Mouse (Mus musculus) intestine, embryonic 14.5 days (tissue): ENCODE results near the gene Camta1. TPM values are rescaled to one million over a fixed set of nuclear protein-coding genes. Genes with fewer than 3 reads are reported as not detected.
"Not testable (repeated sequence)": the region's sequence is repeated elsewhere in the genome, so short reads cannot be mapped to it uniquely, and the experiment has no call there.

Experiments
- ATAC-seq: fragments of 200-750 bp; cut with Nextera tagmentation; replicated peaks from 2 replicates; pipeline ENCODE4 v1.8.0; 2017; ENCODE audit warnings: low read depth, moderate number of reproducible peaks, moderate TSS enrichment, moderate library complexity; ENCODE audit not compliant: low FRiP score, low TSS enrichment
- DNase-seq: peaks from one replicate; pipeline ENCODE4 v3.0.0-alpha.2; 2018; ENCODE audit warnings: low spot score
- H3K27ac ChIP-seq: fragments of 300-500 bp; sonication (generic); 2 replicates; pipeline ENCODE4 v1.5.1; 2014; ENCODE audit warnings: low read depth, mild to moderate bottlenecking, control low read depth
- H3K27me3 ChIP-seq: fragments of 300-500 bp; sonication (generic); replicated peaks from 2 replicates; pipeline ENCODE4 v1.6.1; 2014; ENCODE audit warnings: low read length, control low read depth; ENCODE audit not compliant: control insufficient read depth, insufficient read depth
- H3K36me3 ChIP-seq: fragments of 300-500 bp; sonication (generic); 2 replicates; pipeline ENCODE4 v1.6.1; 2014; ENCODE audit warnings: low read length, control low read depth; ENCODE audit not compliant: control insufficient read depth, insufficient read depth
- H3K4me1 ChIP-seq: fragments of 300-500 bp; sonication (generic); replicated peaks from 2 replicates; pipeline ENCODE4 v1.6.1; 2014; ENCODE audit warnings: low read length, control low read depth, mixed read lengths; ENCODE audit not compliant: control insufficient read depth, insufficient read depth
- H3K4me2 ChIP-seq: fragments of 300-500 bp; sonication (generic); 2 replicates; pipeline ENCODE4 v1.6.1; 2014; ENCODE audit warnings: low read length
- H3K4me3 ChIP-seq: fragments of 300-500 bp; sonication (generic); 2 replicates; pipeline ENCODE4 v1.5.1; 2014; ENCODE audit warnings: low read depth, low read length, control low read depth, mixed read lengths
- H3K9ac ChIP-seq: fragments of 300-500 bp; sonication (generic); 2 replicates; pipeline ENCODE4 v1.6.1; 2014; ENCODE audit warnings: mild to moderate bottlenecking, low read length
- H3K9me3 ChIP-seq: fragments of 300-500 bp; sonication (generic); 2 replicates; pipeline ENCODE4 v1.6.1; 2016; ENCODE audit warnings: low read length, control low read depth; ENCODE audit not compliant: control insufficient read depth
- WGBS: fragments of 180-500 bp; shearing (Covaris S2); extraction: QIAGEN DNeasy Blood & Tissue Kit; methylation state at CpG from one replicate; pipeline ENCODE4 v1.1.7; 2014; 5-methylcytosine and 5-hydroxymethylcytosine counted together
- polyA plus RNA-seq: library from polyadenylated mRNA; unstranded; fragments of >200 nt; fragmentation: Nextera tagmentation; extraction: Ambion mirVana; gene quantifications from 2 replicates; pipeline ENCODE4 v1.2.1, GENCODE M21; 2014

Gene Camta1
- polyA plus RNA-seq, 1 experiment from 2014 or later, result 88.1 TPM

DNA sequence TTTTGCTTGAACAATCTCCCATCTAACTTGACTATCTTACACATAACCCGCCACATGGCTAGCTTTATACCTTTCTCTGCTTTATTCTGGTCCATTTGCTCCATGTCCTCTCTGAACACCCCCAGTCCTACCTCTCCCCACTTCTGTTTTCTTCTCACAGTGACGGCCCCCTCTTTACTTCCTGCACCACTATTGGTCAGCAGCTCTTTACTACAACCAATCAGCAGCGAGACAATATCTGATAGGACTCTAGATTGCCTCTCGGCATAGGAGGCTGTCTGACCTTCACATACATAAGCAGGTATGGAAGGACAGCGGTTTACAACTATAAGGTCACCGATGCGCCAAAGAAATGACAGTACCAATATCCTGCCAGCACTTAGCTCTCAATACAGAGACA lies 825.2 kb downstream of the Camta1 start:
- H3K4me3 ChIP-seq, result no peak overlapping the region
- ATAC-seq, result no peak
- H3K36me3 ChIP-seq, result no peaks in the 10 kb centered on the region
- no peaks in the 10 kb centered on the region for H3K4me1 ChIP-seq
- H3K27ac ChIP-seq, result no peak overlapping the region
- DNase-seq, result no peak
- 88% methylated on average over 7 of the region's 7 CpGs for WGBS
- H3K9ac ChIP-seq, result no peak overlapping the region
- H3K27me3 ChIP-seq, result no peaks in the 10 kb centered on the region
- no peak overlapping the region for H3K4me2 ChIP-seq
- no peaks in the 10 kb centered on the region for H3K9me3 ChIP-seq

- H3K4me3 ChIP-seq, result no peak overlapping the region
- 0 out of 2 replicates have a peak, but pooled peaks have one; percentile 27 for ATAC-seq
- WGBS, result 45% methylated on average over 6 of the region's 6 CpGs
These were observed 834.7 kb downstream of the Camta1 start for GRCm38 (mm10) chr4:151027001-151027400.

GRCm38 (mm10) chr4:151024152-151024551 lies 837.5 kb downstream of the Camta1 start:
- no peak for DNase-seq
- 88% methylated on average over 9 of the region's 9 CpGs for whole genome bisulfite sequencing
- H3K9me3 ChIP-seq, result no peaks in the 10 kb centered on the region

More at GRCm38 (mm10) chr4:151027001-151027400, 834.7 kb downstream of the Camta1 start:
- Histone ChIP-seq H3K9me3 (no peaks in the 10 kb centered on the region), H3K4me2 (no peak overlapping the region), H3K27ac (no peak overlapping the region), H3K36me3 (no peaks in the 10 kb centered on the region), H3K27me3 (no peaks in the 10 kb centered on the region), H3K9ac (no peak overlapping the region), H3K4me1 (no peaks in the 10 kb centered on the region)
- DNase-seq, result no peak

DNA sequence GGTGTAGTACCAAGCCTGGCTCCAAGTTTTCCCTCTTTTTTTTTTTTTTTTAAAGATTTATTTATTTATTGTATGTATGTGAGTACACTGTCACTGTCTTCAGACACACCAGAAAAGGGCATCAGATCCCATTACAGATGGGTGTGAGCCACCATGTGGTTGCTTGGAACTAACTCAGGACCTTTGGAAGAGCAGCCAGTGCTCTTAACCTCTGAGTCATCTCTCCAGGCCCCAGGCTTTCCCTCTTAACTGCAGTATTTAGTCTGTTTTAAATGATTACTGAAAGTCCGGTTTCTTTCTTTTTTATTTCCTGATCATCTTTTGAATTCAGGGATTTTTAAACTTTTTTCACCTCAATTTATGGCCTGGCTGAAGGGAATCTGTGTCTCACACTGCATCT lies 844.3 kb downstream of the Camta1 start:
- H3K9me3 ChIP-seq, H3K27ac ChIP-seq, ATAC-seq, DNase-seq, H3K4me1 ChIP-seq, H3K9ac ChIP-seq, H3K4me2 ChIP-seq, H3K27me3 ChIP-seq, H3K4me3 ChIP-seq: not testable (repeated sequence)
- peaks cover 10% of the 10 kb centered on the region; the same call in 1 of the 2 replicates for H3K36me3 ChIP-seq
- WGBS, result 89% methylated on average over 1 of the region's 1 CpGs

More at GRCm38 (mm10) chr4:151024152-151024551, 837.5 kb downstream of the Camta1 start:
- H3K4me1 ChIP-seq, result 0 out of 2 replicates have a peak, but pooled peaks cover 8% of the 10 kb centered on the region
- no peak overlapping the region for H3K4me3 ChIP-seq
- no peak overlapping the region for H3K27ac ChIP-seq
- no peaks in the 10 kb centered on the region for H3K27me3 ChIP-seq
- H3K36me3 ChIP-seq, result no peaks in the 10 kb centered on the region
- H3K9ac ChIP-seq, result no peak overlapping the region
- no peak overlapping the region for H3K4me2 ChIP-seq
- ATAC-seq, result no peak

DNA sequence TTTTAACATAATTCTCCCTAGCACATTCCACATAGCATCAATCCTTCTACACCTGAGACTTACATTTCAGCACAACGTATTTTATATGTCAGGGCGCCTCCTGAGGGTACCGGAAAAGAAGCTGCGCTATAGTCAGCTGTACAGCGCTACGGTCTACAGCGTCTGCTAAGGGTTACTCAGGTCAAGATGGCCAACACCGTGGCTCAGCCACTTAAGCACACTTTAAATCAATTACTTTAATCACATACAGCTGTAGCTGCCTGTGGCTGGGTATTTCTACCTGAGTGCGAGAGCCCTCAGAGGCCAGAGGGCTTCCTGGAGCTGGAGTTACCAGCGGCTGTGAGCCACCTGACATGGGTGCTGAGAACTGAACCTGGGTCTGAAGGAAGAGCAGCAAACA lies 845.7 kb downstream of the Camta1 start:
- peaks cover 10% of the 10 kb centered on the region; the same call in 1 of the 2 replicates for H3K36me3 ChIP-seq
- no peak overlapping the region for H3K9ac ChIP-seq
- no peak for DNase-seq
- WGBS, result 82% methylated on average over 10 of the region's 10 CpGs
- no peak overlapping the region for H3K4me2 ChIP-seq
- 0 out of 2 replicates have a peak, but pooled peaks cover 8% of the 10 kb centered on the region for H3K4me1 ChIP-seq
- no peaks in the 10 kb centered on the region for H3K9me3 ChIP-seq
- H3K27me3 ChIP-seq, result no peaks in the 10 kb centered on the region
- H3K4me3 ChIP-seq, result no peak overlapping the region
- ATAC-seq, result no peak
- H3K27ac ChIP-seq, result no peak overlapping the region

GRCm38 (mm10) chr4:151010316-151010715 lies 851.4 kb downstream of the Camta1 start:
- ATAC-seq (no peak), DNase-seq (no peak)
- Histone ChIP-seq H3K4me1 (no peaks in the 10 kb centered on the region), H3K36me3 (peaks cover 4% of the 10 kb centered on the region; the same call in 1 of the 2 replicates), H3K4me2 (no peak overlapping the region), H3K9me3 (no peaks in the 10 kb centered on the region), H3K9ac (no peak overlapping the region), H3K27me3 (no peaks in the 10 kb centered on the region), H3K4me3 (no peak overlapping the region), H3K27ac (no peak overlapping the region)
- WGBS, result 88% methylated on average over 7 of the region's 7 CpGs

GRCm38 (mm10) chr4:151006945-151007344 lies 854.7 kb downstream of the Camta1 start:
- no peak for ATAC-seq
- Histone ChIP-seq H3K4me1 (no peaks in the 10 kb centered on the region), H3K9ac (no peak overlapping the region), H3K4me2 (no peak overlapping the region), H3K4me3 (no peak overlapping the region), H3K27ac (no peak overlapping the region), H3K9me3 (no peaks in the 10 kb centered on the region), H3K27me3 (no peaks in the 10 kb centered on the region), H3K36me3 (peaks cover 7% of the 10 kb centered on the region; the same call in 1 of the 2 replicates)
- WGBS, result 58% methylated on average over 6 of the region's 6 CpGs
- DNase-seq, result peak; percentile 63

- Histone ChIP-seq H3K4me2 (no peak overlapping the region), H3K9ac (no peak overlapping the region), H3K27me3 (no peaks in the 10 kb centered on the region), H3K4me3 (no peak overlapping the region), H3K36me3 (0 out of 2 replicates have a peak, but pooled peaks cover 7% of the 10 kb centered on the region), H3K27ac (no peak overlapping the region), H3K9me3 (no peaks in the 10 kb centered on the region), H3K4me1 (no peaks in the 10 kb centered on the region)
- 90% methylated on average over 13 of the region's 13 CpGs for WGBS
- no peak for ATAC-seq
- no peak for DNase-seq
These were observed 855.9 kb downstream of the Camta1 start for GRCm38 (mm10) chr4:151005656-151006318.

DNA sequence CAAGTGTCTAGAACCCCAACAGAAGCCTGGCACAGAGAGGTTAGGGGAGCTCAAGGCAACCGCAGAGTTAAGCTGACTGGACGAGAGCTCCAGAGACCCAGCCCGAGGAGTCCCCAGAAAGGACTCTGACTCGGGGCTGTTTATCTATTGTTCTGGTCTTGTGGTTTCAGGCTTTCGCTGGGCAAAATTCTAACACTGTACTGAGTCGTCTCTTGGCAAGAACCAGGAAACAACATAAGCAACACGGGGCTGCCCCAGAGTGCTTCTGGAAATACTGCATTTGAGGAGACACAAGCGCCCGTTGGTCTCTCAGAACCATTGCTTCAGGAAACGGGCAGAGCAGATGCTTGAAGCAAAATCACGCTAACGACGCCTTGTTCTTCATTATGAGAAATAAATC lies 860.3 kb downstream of the Camta1 start:
- Histone ChIP-seq H3K36me3 (0 out of 2 replicates have a peak, but pooled peaks cover 7% of the 10 kb centered on the region), H3K4me1 (no peaks in the 10 kb centered on the region), H3K27ac (no peak overlapping the region), H3K4me3 (no peak overlapping the region), H3K9me3 (no peaks in the 10 kb centered on the region), H3K4me2 (no peak overlapping the region), H3K9ac (no peak overlapping the region), H3K27me3 (no peaks in the 10 kb centered on the region)
- 50% methylated on average over 13 of the region's 13 CpGs for WGBS
- ATAC-seq (no peak), DNase-seq (no peak)
